Mouse (Mus musculus): Measurements from ENCODE around the gene Maats1. TPM values are rescaled to one million over a fixed set of nuclear protein-coding genes. Genes with fewer than 3 reads are reported as not detected.

Gene Maats1
- polyA plus RNA-seq, 1 experiment, result 0.86 TPM

Other genes starting within 250 kb of the Maats1 start
- not detected in 2 replicates for gene Nr1i2, start 47.3 kb downstream of the Maats1 start, polyA plus RNA-seq (2012; rRNA removed)
- 264 and 278 TPM in 2 replicates for gene Cox17, start 4.8 kb upstream of the Maats1 start, polyA plus RNA-seq (2012; rRNA removed)
- not detected in 2 replicates for gene Gm21987, start 4.9 kb upstream of the Maats1 start, polyA plus RNA-seq (2012; rRNA removed)
- 0.90 and 1.1 TPM in 2 replicates for gene Popdc2, start 20.1 kb upstream of the Maats1 start, polyA plus RNA-seq (2012; rRNA removed)
- gene Pla1a, start 91.0 kb upstream of the Maats1 start, polyA plus RNA-seq (2012; rRNA removed), result 1.8 and 2.4 TPM in 2 replicates
- 59.6 and 61.6 TPM in 2 replicates for gene Adprh, start 110.6 kb upstream of the Maats1 start, polyA plus RNA-seq (2012; rRNA removed)
- gene Cd80, start 113.4 kb upstream of the Maats1 start, polyA plus RNA-seq (2012; rRNA removed), result 0.48 TPM in 2 replicates
- gene Timmdc1, start 180.5 kb upstream of the Maats1 start, polyA plus RNA-seq (2012; rRNA removed), result 16.4 and 18.1 TPM in 2 replicates
- 50.5 and 51.8 TPM in 2 replicates for gene Poglut1, start 208.1 kb upstream of the Maats1 start, polyA plus RNA-seq (2012; rRNA removed)
- 39.2 and 45.8 TPM in 2 replicates for gene Tmem39a, start 216.6 kb upstream of the Maats1 start, polyA plus RNA-seq (2012; rRNA removed)

All from frontal cortex, adult 2 months (tissue).